Mouse (Mus musculus) hindbrain, embryonic 10.5 days (tissue): ENCODE data around the gene Bcl11b. TPM values are rescaled to one million over a fixed set of nuclear protein-coding genes. Genes with fewer than 3 reads are reported as not detected.

ENCODE experiments used
- DNase-seq: peaks from one replicate; pipeline ENCODE4 v3.0.0-alpha.2; 2017; ENCODE audit warnings: low spot score
- H3K27ac ChIP-seq: fragments of 300-500 bp; sonication (generic); 2 replicates; pipeline ENCODE4 v1.5.1; 2016; ENCODE audit warnings: mild to moderate bottlenecking, moderate library complexity
- H3K27me3 ChIP-seq: fragments of 300-500 bp; sonication (generic); 2 replicates; pipeline ENCODE4 v1.6.1; 2016; ENCODE audit warnings: mild to moderate bottlenecking; ENCODE audit not compliant: poor library complexity, insufficient read depth, severe bottlenecking
- H3K36me3 ChIP-seq: fragments of 300-500 bp; sonication (generic); 2 replicates; pipeline ENCODE4 v1.6.1; 2016; ENCODE audit warnings: mild to moderate bottlenecking, moderate library complexity
- H3K4me1 ChIP-seq: fragments of 300-500 bp; sonication (generic); replicated peaks from 2 replicates; pipeline ENCODE4 v1.6.1; 2016; ENCODE audit warnings: mild to moderate bottlenecking
- H3K4me3 ChIP-seq: fragments of 300-500 bp; sonication (generic); 2 replicates; pipeline ENCODE4 v1.5.1; 2016; ENCODE audit warnings: mild to moderate bottlenecking, moderate library complexity
- H3K9me3 ChIP-seq: fragments of 300-500 bp; sonication (generic); 2 replicates; pipeline ENCODE4 v1.6.1; 2016; ENCODE audit warnings: mild to moderate bottlenecking, moderate library complexity
- WGBS: fragments of 180-500 bp; shearing (Covaris S2); methylation state at CpG from one replicate; pipeline ENCODE4 v1.1.7; 2016; 5-methylcytosine and 5-hydroxymethylcytosine counted together
- polyA plus RNA-seq: library from polyadenylated mRNA; unstranded; fragments of >200 nt; fragmentation: Nextera tagmentation; extraction: Ambion mirVana; gene quantifications from 2 replicates; pipeline ENCODE4 v1.2.1, GENCODE M21; 2016

Gene Bcl11b
- polyA plus RNA-seq, 1 experiment from 2014 or later: 3.3 TPM

DNA sequence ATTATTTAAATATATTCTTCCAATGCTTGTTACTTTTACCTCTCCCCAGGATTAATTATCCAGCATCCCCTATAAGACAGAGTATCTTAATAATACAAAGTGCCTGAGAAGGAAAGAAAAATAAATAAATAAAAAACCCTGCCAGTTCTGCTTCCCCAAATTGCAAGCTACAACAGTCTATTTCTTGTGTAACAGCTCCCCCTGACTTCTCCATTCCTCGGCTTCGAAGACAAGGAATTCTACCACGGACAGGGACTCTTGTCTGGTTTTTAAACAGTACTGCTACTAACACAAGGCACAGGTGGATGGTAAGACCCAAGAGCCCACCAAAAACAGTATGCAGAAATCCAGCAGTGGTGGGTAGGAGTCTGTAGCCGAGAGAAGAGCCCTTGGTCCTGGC, 64.2 kb downstream of the Bcl11b start:
- 79% methylated on average over 4 of the region's 4 CpGs for WGBS
- Histone ChIP-seq H3K9me3 (no peaks in the 10 kb centered on the region), H3K4me3 (no peak overlapping the region), H3K4me1 (peaks cover 37% of the 10 kb centered on the region), H3K27me3 (no peaks in the 10 kb centered on the region), H3K27ac (no peak overlapping the region), H3K36me3 (no peaks in the 10 kb centered on the region; the same call in 1 of the 2 replicates)
- DNase-seq: no peak

DNA sequence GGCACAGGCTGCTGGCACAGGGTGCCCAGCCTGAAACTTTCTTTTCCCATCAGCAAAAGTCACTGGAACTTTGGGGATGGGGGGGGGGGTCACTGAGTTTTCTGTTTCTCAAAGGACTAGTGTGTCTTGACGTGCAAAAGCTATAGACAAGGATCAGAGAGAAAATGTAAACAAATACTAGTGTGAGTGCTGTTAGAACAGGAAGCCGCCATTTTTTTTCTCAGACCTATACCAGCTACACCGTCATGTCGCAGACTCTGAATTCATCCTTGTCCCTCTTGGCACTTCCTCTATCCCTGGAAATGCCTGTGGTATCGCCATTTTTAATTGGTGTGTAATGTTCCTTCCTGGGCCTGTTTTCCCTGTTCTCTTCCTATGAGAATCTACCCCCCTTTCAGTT, 66.4 kb downstream of the Bcl11b start:
- Histone ChIP-seq H3K9me3 (no peaks in the 10 kb centered on the region), H3K27ac (no peak overlapping the region), H3K4me3 (no peak overlapping the region), H3K36me3 (no peaks in the 10 kb centered on the region; the same call in 1 of the 2 replicates), H3K27me3 (no peaks in the 10 kb centered on the region), H3K4me1 (peaks cover 48% of the 10 kb centered on the region)
- no peak for DNase-seq
- WGBS: 88% methylated on average over 5 of the region's 5 CpGs

DNA sequence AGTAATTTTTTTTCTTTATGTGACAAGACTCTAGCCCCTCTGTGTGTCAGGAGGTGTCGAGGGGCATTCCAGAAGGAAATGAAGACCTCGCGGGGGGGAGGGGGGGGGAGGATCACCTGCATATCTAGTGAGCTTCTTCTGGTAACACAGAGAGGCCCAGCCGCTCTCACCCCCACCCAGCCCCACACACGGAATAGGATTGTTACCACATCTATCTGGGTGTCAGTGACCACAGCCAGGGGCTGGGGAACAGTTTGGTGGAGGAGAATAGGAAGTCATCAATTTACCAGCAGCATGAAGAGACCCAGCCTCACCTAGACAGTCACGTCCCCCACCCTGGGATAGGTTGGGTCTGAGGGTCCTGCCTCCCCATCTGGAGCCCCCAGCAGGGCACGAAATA, 67.0 kb downstream of the Bcl11b start:
- no peak overlapping the region for H3K4me3 ChIP-seq
- WGBS: 90% methylated on average over 7 of the region's 7 CpGs
- no peaks in the 10 kb centered on the region; the same call in 1 of the 2 replicates for H3K36me3 ChIP-seq
- DNase-seq: no peak
- H3K27me3 ChIP-seq: no peaks in the 10 kb centered on the region
- no peaks in the 10 kb centered on the region for H3K9me3 ChIP-seq
- H3K27ac ChIP-seq: no peak overlapping the region
- peaks cover 53% of the 10 kb centered on the region for H3K4me1 ChIP-seq

DNA sequence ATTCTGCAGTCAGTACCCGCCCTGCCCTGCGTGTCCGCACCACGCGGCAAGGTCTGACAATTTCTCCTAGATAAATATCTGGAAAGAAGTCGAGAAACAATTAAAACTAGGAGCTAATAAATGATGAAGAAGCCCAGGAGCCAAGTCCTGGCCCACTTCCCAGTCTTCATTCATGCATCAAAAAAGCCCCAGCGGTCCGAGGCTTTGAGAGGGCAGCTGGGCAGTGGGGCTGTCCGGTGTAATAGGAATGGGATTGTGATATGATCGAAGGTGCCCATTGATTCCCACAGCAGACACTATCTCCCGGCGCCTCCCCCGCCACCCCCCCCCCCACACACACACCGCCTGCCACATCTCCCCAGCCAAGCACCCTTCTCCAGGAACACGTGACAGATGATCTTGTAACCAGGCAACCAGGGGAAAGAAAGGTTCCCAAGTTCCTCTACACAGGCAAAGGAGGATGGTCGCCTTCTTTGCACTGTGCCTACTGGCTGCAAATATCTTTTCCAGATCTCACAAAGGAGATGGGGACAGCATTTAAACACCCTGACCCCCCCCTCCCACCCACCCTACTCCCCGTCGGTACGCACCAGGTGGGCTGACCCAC, 68.5 kb downstream of the Bcl11b start:
- Histone ChIP-seq H3K4me1 (peaks cover 66% of the 10 kb centered on the region), H3K9me3 (no peaks in the 10 kb centered on the region), H3K27me3 (no peaks in the 10 kb centered on the region), H3K36me3 (no peaks in the 10 kb centered on the region), H3K27ac (peak overlapping the region; percentile 45; the same call in 1 of the 2 replicates), H3K4me3 (no peak overlapping the region)
- WGBS: 76% methylated on average over 19 of the region's 19 CpGs
- DNase-seq: no peak

DNA sequence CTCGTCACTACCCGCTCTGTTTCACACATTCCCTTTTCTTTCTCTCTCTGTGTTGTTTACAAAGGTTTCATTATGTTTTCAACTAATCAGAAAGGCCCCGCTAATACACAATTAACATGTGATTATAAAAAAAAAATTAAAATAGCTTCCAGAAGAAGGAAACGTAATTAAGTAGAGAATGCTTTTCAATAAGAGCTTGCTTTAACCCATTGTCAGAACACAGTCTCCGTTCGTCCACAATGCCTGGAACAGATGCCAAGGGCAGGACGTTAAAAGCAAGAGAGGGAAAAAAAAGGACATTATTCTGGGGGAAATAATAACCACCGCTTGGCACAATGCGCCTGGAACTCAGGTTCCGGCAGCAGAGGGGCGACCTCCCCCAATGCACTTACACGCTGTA, 71.3 kb downstream of the Bcl11b start:
- Histone ChIP-seq H3K4me3 (no peak overlapping the region), H3K27ac (peak overlapping the region; percentile 62), H3K9me3 (no peaks in the 10 kb centered on the region), H3K27me3 (no peaks in the 10 kb centered on the region), H3K36me3 (no peaks in the 10 kb centered on the region), H3K4me1 (peaks cover 75% of the 10 kb centered on the region)
- DNase-seq: no peak
- WGBS: 68% methylated on average over 12 of the region's 12 CpGs

DNA sequence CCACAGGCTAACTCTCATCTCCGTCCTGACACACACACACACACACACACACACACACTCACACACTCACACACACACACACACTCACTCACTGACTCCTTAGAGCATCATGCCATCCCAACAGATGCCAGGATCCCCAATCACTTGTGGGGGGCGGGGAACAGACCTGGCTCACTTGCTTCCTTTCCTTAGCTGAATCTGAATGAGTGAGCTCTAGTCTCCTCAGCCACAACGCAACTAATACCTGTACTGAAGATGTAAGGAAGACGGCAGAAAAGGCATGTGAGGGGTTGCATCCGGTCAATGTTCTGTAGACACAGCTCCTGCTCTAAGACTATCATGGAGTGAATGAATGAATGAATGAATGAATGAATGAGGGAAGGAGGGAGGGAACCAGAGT, 71.9 kb downstream of the Bcl11b start:
- Histone ChIP-seq H3K36me3 (no peaks in the 10 kb centered on the region), H3K4me3 (no peak overlapping the region), H3K4me1 (peaks cover 74% of the 10 kb centered on the region), H3K9me3 (no peaks in the 10 kb centered on the region), H3K27me3 (no peaks in the 10 kb centered on the region), H3K27ac (no peak overlapping the region)
- DNase-seq: no peak
- 90% methylated on average over 5 of the region's 5 CpGs for WGBS

DNA sequence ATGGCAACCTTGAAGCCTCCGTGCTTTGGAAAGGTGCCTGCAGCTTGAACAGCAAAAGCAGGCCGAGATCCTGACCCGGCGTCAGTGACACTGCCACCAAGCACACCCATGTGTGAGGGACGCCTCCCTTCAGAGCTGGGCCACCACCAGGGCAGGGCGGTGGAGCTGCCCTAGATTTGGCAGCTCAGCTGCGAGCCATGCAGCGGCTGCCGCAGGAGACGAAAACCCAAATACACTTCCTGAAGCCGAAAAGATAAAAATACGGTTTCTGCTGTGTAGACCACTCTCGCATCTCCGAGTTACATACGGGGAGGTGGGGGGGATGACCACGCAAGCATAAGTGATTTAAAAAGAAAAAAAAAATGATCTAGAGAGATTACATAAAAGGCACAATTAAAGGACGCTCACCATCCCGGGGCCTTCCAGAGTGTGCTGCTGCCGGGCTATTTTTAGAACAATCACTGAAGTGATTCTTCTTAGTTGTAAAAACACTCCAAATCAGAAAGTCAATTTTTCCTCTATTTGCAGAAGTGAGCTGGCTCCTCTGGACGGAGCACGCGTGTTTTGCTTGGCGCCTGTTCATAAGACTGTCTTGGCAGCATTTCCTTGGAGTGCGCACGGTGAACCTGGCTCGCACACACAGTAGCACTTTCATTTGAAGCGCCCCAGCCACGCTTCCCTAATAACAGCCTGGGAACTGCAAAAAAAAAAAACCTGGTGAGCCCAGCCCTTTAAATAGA, 72.6 kb downstream of the Bcl11b start:
- WGBS: 83% methylated on average over 28 of the region's 28 CpGs
- Histone ChIP-seq H3K36me3 (no peaks in the 10 kb centered on the region), H3K27me3 (no peaks in the 10 kb centered on the region), H3K4me3 (no peak overlapping the region), H3K4me1 (peaks cover 74% of the 10 kb centered on the region), H3K9me3 (no peaks in the 10 kb centered on the region), H3K27ac (peak overlapping the region; percentile 54; the same call in 1 of the 2 replicates)
- DNase-seq: no peak

DNA sequence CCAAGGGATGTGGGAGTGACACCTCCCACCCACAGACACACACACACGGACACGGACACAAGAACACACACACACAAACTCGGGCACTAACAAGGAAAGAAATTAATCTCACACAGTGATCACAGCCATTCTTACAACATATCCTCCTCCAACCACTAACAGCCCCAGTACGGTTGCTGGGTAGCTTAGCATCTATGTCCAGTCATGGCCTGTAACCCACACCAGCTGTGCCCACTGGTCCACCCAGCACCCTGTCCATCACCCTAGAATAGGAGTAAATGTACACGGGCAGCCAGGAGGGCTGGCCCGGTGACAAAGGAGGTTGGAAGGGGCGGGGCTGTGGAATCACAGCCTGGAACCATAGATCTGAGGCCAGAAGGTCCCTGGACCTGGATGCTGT, 74.5 kb downstream of the Bcl11b start:
- 0 out of 2 replicates have a peak overlapping the region, but pooled peaks have one; percentile 46 for H3K27ac ChIP-seq
- H3K36me3 ChIP-seq: no peaks in the 10 kb centered on the region
- WGBS: 81% methylated on average over 7 of the region's 7 CpGs
- peaks cover 2% of the 10 kb centered on the region; the same call in 1 of the 2 replicates for H3K27me3 ChIP-seq
- no peak overlapping the region for H3K4me3 ChIP-seq
- no peaks in the 10 kb centered on the region for H3K9me3 ChIP-seq
- peaks cover 71% of the 10 kb centered on the region for H3K4me1 ChIP-seq
- DNase-seq: no peak

DNA sequence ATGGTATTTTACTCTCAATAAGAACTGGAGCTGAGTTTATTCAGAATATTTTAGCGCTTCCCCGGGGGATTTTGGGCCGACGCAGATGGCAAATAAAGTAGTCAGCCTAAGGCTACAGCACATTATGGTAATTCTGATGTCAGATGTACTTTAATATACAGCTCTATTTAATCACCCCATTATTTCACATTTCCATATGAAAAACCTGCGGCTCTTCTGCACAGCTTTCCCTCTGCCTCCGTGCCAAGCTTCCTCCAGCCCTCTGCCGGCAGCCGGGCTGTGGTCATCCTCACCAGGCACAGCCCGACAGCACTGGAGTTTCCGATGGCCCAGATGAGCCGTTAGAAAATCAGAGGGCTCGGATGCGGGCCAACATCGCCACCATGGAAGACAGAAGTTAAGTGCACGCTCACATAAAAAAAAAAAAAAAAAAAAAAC, 74.9 kb downstream of the Bcl11b start:
- Histone ChIP-seq H3K9me3 (no peaks in the 10 kb centered on the region), H3K4me3 (no peak overlapping the region), H3K27me3 (peaks cover 2% of the 10 kb centered on the region; the same call in 1 of the 2 replicates), H3K27ac (peak overlapping the region; percentile 82; the same call in 1 of the 2 replicates), H3K36me3 (no peaks in the 10 kb centered on the region), H3K4me1 (peaks cover 70% of the 10 kb centered on the region)
- no peak for DNase-seq
- 71% methylated on average over 15 of the region's 15 CpGs for WGBS

DNA sequence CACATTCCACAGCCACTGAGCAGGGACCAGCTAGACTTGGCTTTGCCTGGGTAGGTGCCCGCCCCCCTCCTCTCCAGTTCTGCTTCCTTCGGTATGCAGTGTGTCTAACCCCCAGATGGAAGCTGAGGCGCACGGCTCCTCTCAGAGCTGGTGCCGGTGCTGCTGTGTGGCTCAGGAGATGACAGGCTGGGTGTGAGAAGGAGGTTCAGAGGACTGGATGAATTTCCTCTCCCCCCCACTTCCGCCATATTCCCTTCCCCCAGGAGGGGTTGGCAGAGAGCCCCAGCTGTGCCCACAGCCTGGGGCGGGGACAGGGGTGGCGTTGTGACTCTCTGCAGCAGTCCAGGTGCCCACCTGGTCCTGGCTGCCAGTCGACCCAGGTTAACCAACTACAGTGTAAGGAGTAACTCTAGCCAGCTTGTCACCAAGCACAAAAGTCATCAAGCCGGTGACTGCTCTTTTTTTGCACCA, 75.4 kb downstream of the Bcl11b start:
- peaks cover 68% of the 10 kb centered on the region for H3K4me1 ChIP-seq
- H3K27me3 ChIP-seq: peaks cover 2% of the 10 kb centered on the region; the same call in 1 of the 2 replicates
- H3K27ac ChIP-seq: peak overlapping the region; percentile 82
- H3K4me3 ChIP-seq: no peak overlapping the region; the same call in 1 of the 2 replicates
- no peak for DNase-seq
- 64% methylated on average over 10 of the region's 10 CpGs for WGBS
- no peaks in the 10 kb centered on the region for H3K9me3 ChIP-seq
- no peaks in the 10 kb centered on the region for H3K36me3 ChIP-seq

DNA sequence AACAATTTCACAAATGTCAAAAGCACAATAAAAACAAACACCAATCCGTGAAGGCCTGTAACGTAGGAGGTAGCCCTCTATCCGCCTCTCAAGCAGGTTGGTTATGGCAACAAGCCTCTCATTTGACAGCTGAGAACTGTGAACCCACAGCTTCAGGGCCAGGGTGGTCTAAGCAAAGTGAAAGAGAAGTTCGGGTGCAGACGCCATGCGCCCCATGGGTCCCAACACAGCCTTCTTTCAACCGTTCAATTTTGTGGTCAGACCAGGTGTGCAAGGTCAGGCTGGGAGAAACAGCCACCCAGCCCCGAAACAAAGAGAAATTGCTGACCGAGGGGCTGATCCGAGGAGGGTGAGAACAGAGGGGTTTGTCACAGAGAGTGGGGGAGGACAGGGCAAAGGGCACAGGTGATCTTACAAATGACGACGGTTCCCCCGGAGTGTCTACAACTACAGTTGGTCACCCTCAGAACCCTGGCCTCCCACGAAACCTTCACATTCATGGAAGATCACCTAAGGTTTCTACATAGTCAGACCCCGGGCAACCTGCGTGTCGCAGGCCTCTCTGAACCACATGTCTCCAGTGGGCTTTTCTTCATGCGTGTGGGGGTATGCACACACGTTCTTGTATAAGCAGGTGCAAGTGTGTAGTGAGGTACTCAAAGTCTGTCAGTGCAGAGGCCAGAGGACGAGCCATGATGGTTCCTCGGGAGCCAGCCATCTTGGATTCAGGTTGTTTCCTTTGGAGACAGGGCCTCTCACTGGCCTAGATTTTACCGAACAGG, 77.1 kb downstream of the Bcl11b start:
- H3K27ac ChIP-seq: no peak overlapping the region
- no peak for DNase-seq
- H3K9me3 ChIP-seq: no peaks in the 10 kb centered on the region
- H3K27me3 ChIP-seq: peaks cover 2% of the 10 kb centered on the region; the same call in 1 of the 2 replicates
- WGBS: 90% methylated on average over 22 of the region's 22 CpGs
- peaks cover 63% of the 10 kb centered on the region for H3K4me1 ChIP-seq
- no peak overlapping the region for H3K4me3 ChIP-seq
- no peaks in the 10 kb centered on the region for H3K36me3 ChIP-seq

DNA sequence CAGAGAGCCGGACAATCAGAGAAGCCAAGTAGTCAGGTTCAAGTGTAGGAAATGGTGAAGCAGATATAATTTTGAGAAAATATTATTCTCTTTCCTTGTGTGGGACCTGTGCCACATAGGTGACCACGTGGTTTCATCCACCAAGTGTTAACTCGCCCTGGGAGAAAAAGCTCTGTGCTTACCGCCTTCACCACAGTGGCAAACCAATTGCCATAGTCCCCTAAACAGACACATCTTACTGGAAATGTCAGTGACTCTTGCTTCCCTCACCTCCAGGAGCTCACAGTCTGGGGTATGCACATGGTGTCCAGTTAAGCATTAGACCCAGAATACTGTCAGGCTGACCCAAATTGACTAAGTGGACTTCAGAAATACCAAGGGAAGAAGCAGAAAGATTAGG, 78.7 kb downstream of the Bcl11b start:
- 89% methylated on average over 4 of the region's 4 CpGs for WGBS
- Histone ChIP-seq H3K36me3 (no peaks in the 10 kb centered on the region), H3K4me1 (peaks cover 62% of the 10 kb centered on the region), H3K27me3 (peaks cover 2% of the 10 kb centered on the region; the same call in 1 of the 2 replicates), H3K9me3 (no peaks in the 10 kb centered on the region), H3K4me3 (no peak overlapping the region), H3K27ac (no peak overlapping the region)
- DNase-seq: no peak
